Mouse (Mus musculus): ENCODE data around the gene Gm9046. TPM values are rescaled to one million over a fixed set of nuclear protein-coding genes. Genes with fewer than 3 reads are reported as not detected.
"Not testable (repeated sequence)": the region's sequence is repeated elsewhere in the genome, so short reads cannot be mapped to it uniquely, and the experiment has no call there.

The Gm9046 gene
- total RNA-seq (2021): not detected
- long read RNA-seq, experiment 1: 0 reads
- long read RNA-seq, experiment 2: 0 reads

GRCm38 (mm10) chr10:118343155-118343554 lies at the start of gene Gm9046:
Gm9046 (minus strand) TSS chr10:118343255.
- DNase-seq (ENCODE audit: low spot score in 2 of 2): not testable (repeated sequence)

GRCm38 (mm10) chr10:118370443-118370842 lies 27.4 kb upstream of the Gm9046 start:
- intact Hi-C loops (cut with DNase I): no loop called here

More at GRCm38 (mm10) chr10:118343155-118343554, at the start of gene Gm9046:
- intact Hi-C loops (cut with DNase I): not testable (repeated sequence)

GRCm38 (mm10) chr10:118369518-118369917 lies 26.5 kb upstream of the Gm9046 start:
- intact Hi-C loops (cut with DNase I): no loop called here
- DNase-seq (ENCODE audit: low spot score in 2 of 2): no peak

More at GRCm38 (mm10) chr10:118370443-118370842, 27.4 kb upstream of the Gm9046 start:
- peak; percentile 90 to 91 for DNase-seq (ENCODE audit: low spot score in 2 of 2)

- intact Hi-C loops (cut with DNase I); DNase-seq (ENCODE audit: low spot score in 2 of 2): not testable (repeated sequence)
Observed at GRCm38 (mm10) chr10:118354005-118354404, 10.9 kb upstream of the Gm9046 start, which contains the start of gene Gm9049. Gm9049 (minus strand) TSS chr10:118354105.

GRCm38 (mm10) chr10:118348579-118348978 lies 5.5 kb upstream of the Gm9046 start, which contains the start of gene Gm9048:
Gm9048 (minus strand) TSS chr10:118348679.
- DNase-seq (ENCODE audit: low spot score in 2 of 2); intact Hi-C loops (cut with DNase I): not testable (repeated sequence)

- DNase-seq (ENCODE audit: low spot score in 2 of 2); intact Hi-C loops (cut with DNase I): not testable (repeated sequence)
Observed at GRCm38 (mm10) chr10:118337731-118338130, 5.3 kb downstream of the Gm9046 start, which contains the start of gene Gm9045. Gm9045 (minus strand) TSS chr10:118337831.

GRCm38 (mm10) chr10:118332308-118332707 lies 10.7 kb downstream of the Gm9046 start, which contains the start of gene Gm9044:
Gm9044 (minus strand) TSS chr10:118332408.
- intact Hi-C loops (cut with DNase I); DNase-seq (ENCODE audit: low spot score in 2 of 2): not testable (repeated sequence)

GRCm38 (mm10) chr10:118326869-118327268 lies 16.2 kb downstream of the Gm9046 start, which contains the start of gene Gm9040:
Gm9040 (minus strand) TSS chr10:118326969.
- intact Hi-C loops (cut with DNase I): not testable (repeated sequence)

GRCm38 (mm10) chr10:118319024-118319423 lies 24.0 kb downstream of the Gm9046 start:
- intact Hi-C loops (cut with DNase I): no loop called here
- no peak for DNase-seq (ENCODE audit: low spot score in 2 of 2)

More at GRCm38 (mm10) chr10:118326869-118327268, 16.2 kb downstream of the Gm9046 start, which contains the start of gene Gm9040:
- DNase-seq (ENCODE audit: low spot score in 2 of 2): not testable (repeated sequence)

- DNase-seq (ENCODE audit: low spot score in 2 of 2); intact Hi-C loops (cut with DNase I): not testable (repeated sequence)
Observed at GRCm38 (mm10) chr10:118302133-118302532, 40.9 kb downstream of the Gm9046 start.

GRCm38 (mm10) chr10:118294938-118295337 lies 48.1 kb downstream of the Gm9046 start, which contains the start of gene Iltifb:
Iltifb (minus strand) TSS chr10:118295038.
- no peak for DNase-seq (ENCODE audit: low spot score in 2 of 2)
- intact Hi-C loops (cut with DNase I): no loop called here

Other genes with a start within 250 kb of the Gm9046 start
- gene Mdm1, start 201.4 kb downstream of the Gm9046 start, total RNA-seq (2021): 1 to 10 TPM; 8.3 to 8.6 TPM
- not detected for gene Il22, start 138.3 kb downstream of the Gm9046 start, total RNA-seq (2021)
- under 1 TPM; 0.75 to 0.85 TPM for gene Gm32717, start 102.5 kb downstream of the Gm9046 start, total RNA-seq (2021)
- gene Gm32802, start 84.6 kb downstream of the Gm9046 start, total RNA-seq (2021): under 1 TPM; 0.75 to 0.85 TPM
- not detected for gene Iltifb, start 48.2 kb downstream of the Gm9046 start, total RNA-seq (2021)
- gene Gm9040, start 16.3 kb downstream of the Gm9046 start, total RNA-seq (2021): not detected
- gene Gm9044, start 10.8 kb downstream of the Gm9046 start, total RNA-seq (2021): not detected
- gene Gm9045, start 5.4 kb downstream of the Gm9046 start, total RNA-seq (2021): not detected
- not detected for gene Gm9048, start 5.4 kb upstream of the Gm9046 start, total RNA-seq (2021)
- not detected for gene Gm9049, start 10.8 kb upstream of the Gm9046 start, total RNA-seq (2021)
- not detected for gene Ifng, start 97.8 kb upstream of the Gm9046 start, total RNA-seq (2021)